Mouse (Mus musculus) myocyte (in vitro differentiated cells): ENCODE results near the gene Kif21a.

Source experiments
- CEBPB ChIP-seq: IDR thresholded peaks from 2 replicates; pipeline ENCODE4 v1.6.1; 2011; ENCODE audit warnings: mild to moderate bottlenecking, moderate library complexity; ENCODE audit not compliant: poor library complexity, insufficient read depth, severe bottlenecking
- MAX ChIP-seq: IDR thresholded peaks from one replicate; pipeline ENCODE4 v1.6.1; 2011; ENCODE audit warnings: low read depth, mild to moderate bottlenecking, control low read depth
- MYOD1 ChIP-seq, 3 experiments: IDR thresholded peaks; one replicate each; pipeline ENCODE4 v1.6.1; 2011; ENCODE audit warnings: control low read depth in 2 of 3, low read depth in 2 of 3, mild to moderate bottlenecking in 2 of 3, moderate library complexity in 1 of 3; ENCODE audit not compliant: insufficient read length in 2 of 3, control insufficient read depth in 1 of 3
- POLR2A ChIP-seq: IDR thresholded peaks from one replicate; pipeline ENCODE4 v1.6.1; 2011; ENCODE audit warnings: low read depth, mild to moderate bottlenecking, control low read depth, moderate library complexity; ENCODE audit not compliant: insufficient read length
- POLR2AphosphoS2 ChIP-seq: IDR thresholded peaks from one replicate; pipeline ENCODE4 v1.6.1; 2011; ENCODE audit warnings: low read depth, control low read depth; ENCODE audit not compliant: insufficient read length
- TCF12 ChIP-seq: IDR thresholded peaks from one replicate; pipeline ENCODE4 v1.6.1; 2011; ENCODE audit warnings: mild to moderate bottlenecking, control low read depth; ENCODE audit not compliant: poor library complexity, insufficient read depth, severe bottlenecking
- USF1 ChIP-seq: IDR thresholded peaks from one replicate; pipeline ENCODE4 v1.6.1; 2011; ENCODE audit warnings: low read depth, mild to moderate bottlenecking, control low read depth, moderate library complexity

DNA sequence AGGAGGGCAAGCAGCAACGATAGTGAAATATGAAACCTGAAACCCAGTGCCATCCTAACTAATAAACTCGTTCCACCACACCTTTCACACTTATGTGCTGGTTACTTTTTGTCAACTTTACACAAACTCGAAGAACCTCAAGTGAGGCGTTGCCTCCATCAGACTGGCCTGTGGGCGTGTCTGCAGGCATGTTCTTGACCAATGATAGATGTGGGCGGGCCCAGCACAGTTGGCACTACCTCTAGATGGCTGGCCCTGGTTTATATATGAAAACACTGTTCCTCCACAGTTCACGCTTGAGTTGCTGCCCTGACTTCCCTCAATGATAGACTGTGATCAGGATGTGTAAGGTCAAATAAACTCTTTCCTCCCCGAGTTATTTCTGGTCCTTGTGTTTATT lies 3.2 kb downstream of the Kif21a start:
- TF ChIP-seq POLR2A = no peak
- no peak for TF ChIP-seq USF1
- TF ChIP-seq MYOD1 (IDR thresholded peaks at IDR 0.05; ENCODE audit: control insufficient read depth in 1 of 3, insufficient read length in 2 of 3, low read depth in 2 of 3) = no peak
- TF ChIP-seq CEBPB = no peak
- TF ChIP-seq POLR2AphosphoS2 = no peak
- TF ChIP-seq TCF12 = no peak
- no peak for TF ChIP-seq MAX
